Mouse (Mus musculus) liver, adult 2 months (tissue): ENCODE measurements at regions not wholly inside any gene's neighbourhood (a gene's known extent, or its start where the extent isn't known, plus 50 kb on each side); places are given as distances from the start of the nearest gene placed in this dataset.

Source experiments
- CTCF ChIP-seq: fragments of 200-500 bp; IDR thresholded peaks from 2 replicates; pipeline ENCODE4 v1.5.1; 2011; ENCODE audit warnings: low read depth, low read length, control low read depth
- POLR2A ChIP-seq: fragments of 200-500 bp; IDR thresholded peaks from 2 replicates; pipeline ENCODE4 v1.6.1; 2011; ENCODE audit warnings: low read length, control low read depth; ENCODE audit not compliant: insufficient read depth; ENCODE audit errors: extremely low read depth

GRCm38 (mm10) chr17:62160301-62160700 is 720.8 kb downstream of the Efna5 start:
- TF ChIP-seq POLR2A (no peak), CTCF (no peak)
